Mouse (Mus musculus): ENCODE measurements around the gene Rab36.
"Not testable (repeated sequence)": the region's sequence is repeated elsewhere in the genome, so short reads cannot be mapped to it uniquely, and the experiment has no call there.

Gene Rab36

DNA sequence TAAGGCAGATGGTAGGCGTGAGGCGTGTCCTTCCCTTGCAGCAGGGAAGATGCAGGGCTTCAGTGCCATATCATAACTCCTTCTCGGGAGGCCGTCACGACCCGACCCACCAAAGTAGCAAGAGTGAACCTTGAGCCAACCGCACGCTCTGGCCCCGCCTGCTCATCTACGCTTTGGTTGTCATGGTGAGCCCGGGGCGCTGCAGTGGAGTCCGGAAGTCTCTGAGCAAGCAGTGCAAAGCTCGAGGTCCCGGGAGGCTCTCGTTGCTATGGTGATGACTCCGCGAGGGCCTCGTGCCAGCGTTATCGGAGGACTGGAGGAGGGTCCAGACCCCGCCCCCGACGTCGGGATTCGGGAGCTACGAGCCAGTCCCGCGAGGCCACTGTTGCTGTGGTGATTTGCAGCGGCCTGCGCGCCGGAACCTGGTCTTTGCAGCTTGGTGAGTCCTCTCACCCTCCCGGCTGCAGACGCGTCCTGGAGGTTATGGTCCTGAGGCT is at the start of gene Rab36:
TSS of gene Rab36 (plus strand) at position 176 of the 497 bp plus-strand sequence.
- peak; percentile 95 for DNase-seq

DNA sequence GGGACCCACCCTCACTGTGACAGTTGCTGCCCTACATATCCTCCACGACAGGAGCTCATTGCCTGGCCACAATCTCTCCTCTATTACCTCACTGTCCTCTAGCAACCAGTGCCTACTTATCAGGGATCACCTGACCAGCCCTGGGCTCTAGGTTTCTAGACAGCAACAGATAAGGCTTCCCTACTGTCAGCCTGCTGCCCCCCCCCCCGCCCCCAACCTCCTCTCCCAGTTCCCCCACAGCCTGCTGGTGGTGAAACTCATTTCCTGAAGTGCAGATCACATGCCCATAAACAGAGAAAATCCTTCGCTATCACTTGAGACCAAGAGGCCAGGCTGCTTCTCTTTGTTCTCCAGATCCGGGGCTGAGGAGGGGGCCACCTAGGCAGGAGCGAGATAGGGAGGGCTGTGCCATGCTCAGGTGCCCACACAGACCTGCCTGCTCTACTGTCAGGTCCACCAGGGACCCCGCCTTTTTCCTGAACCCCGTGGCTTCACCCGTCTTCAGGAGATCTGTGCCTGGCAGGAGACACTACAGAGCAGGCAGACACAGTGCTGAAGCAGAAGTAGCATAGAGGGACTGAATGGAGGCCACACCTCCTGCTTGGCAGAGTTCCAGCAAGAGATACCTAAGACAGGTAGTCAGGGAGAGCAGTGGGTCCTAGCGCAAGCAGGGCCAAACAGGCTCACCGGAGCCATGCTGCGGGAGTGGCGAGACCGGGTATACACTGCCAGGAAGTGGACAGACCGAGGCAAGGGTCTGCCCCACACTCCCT is 49.0 kb upstream of the Rab36 start:
- DNase-seq = no peak

GRCm38 (mm10) chr10:74989814-74990213 is 47.0 kb upstream of the Rab36 start:
- no peak for DNase-seq

GRCm38 (mm10) chr10:74990584-74991322 is 46.1 kb upstream of the Rab36 start:
- no peak for DNase-seq

- no peak for DNase-seq
Observed at GRCm38 (mm10) chr10:74994863-74995262, 42.0 kb upstream of the Rab36 start.

DNA sequence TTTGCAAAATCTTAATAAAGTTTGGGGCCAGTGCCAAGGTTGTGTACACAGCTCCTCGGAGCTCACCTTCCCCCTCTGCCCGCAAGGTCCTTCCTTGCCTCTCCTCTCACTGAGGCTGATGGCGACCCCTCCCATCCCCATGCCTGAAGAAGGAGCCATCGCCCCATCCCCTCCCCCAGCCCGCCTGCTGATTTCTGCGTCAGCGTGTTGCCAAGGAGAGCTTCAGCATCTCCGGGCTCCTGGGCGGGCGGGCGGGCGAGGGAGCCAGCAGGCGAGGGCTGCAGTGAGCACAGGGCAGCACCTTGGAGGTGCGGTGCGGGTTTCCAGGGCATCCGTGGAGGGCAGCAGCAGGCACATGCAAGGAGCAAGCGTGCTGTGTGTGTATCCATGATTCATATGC is 41.5 kb upstream of the Rab36 start:
- peak; percentile 58 for DNase-seq

DNA sequence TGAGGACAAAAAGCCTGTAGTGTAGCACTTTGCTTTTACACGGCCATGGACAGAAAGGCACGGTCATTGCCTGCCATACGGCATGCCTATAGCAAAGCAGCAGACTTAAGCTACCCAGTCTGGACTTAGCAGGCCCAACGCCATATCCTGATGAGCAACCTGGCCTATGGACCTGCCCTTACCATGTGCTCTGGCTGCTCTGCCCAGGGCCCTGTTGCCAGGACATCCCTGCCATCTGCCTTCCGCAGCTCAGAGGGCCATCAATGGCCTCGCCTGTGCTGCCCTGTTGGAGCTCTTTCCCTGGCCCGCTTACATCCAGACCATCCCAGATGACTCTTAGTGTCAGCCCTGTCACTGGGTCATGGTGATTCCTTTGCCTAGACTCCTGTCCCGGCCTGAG is 35.5 kb upstream of the Rab36 start:
- DNase-seq = no peak

- no peak for DNase-seq
Observed at GRCm38 (mm10) chr10:75004067-75004466, 32.8 kb upstream of the Rab36 start.

DNA sequence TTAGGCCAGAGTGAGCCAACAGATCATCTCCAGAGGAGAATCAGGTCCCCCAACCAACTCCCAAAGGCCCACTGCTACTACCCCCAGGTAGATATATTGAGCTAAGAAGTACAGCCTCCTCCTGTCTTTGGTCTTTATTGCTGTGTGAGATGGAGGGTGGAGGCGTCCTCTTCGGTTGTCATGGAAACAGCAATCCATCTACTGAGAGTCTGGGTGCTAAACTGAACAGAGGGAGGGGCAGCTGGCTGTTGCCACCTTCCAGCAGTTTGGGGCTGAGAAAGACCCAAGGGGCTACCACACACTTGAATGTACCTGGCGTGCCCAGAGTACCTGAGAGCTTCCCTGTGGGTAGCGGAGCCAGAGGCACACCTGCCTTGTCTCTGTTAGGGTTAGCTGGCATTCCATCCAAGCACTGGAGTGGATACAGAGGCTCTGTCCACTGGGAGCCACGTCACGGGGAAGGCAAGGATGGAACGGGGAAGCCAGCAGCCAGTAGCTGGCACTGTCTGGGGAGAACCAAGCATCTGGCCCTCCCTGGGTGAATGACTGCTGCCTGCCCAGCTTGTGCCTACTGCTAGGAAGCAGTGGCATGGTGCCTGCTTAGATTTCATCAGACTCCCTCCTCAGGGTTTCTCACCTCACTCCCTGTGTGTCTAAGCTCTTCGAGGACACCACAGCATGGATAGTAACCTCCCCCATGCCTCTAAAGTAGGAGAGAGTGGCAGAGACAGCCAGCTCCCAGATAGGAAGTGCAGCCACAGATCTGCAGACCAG is 29.8 kb upstream of the Rab36 start:
- peak; percentile 87 for DNase-seq

- no peak for DNase-seq
Observed at GRCm38 (mm10) chr10:75010704-75011103, 26.2 kb upstream of the Rab36 start.

GRCm38 (mm10) chr10:75015465-75015864 is 21.4 kb upstream of the Rab36 start:
- DNase-seq = no peak

DNA sequence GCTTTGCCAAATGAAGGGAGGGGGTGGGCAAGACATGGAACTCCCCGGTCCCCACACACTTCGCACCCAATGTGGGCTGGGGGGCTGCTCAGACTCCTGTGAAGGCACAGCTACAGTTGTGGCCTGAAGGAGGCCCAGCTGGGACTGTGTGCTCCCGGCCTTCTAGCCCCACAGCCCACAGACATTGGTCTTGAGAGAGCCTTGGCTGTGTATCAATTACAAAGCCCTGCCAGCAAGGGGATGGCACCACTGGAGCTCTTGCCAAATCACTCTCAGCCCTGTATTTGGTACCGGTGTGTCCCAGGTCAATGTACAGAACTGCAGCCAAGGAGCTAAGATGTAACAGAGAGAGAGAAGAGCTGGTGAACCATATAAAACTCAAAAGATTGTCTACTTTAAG is 20.4 kb upstream of the Rab36 start:
- no peak for DNase-seq

GRCm38 (mm10) chr10:75020271-75020670 is 16.6 kb upstream of the Rab36 start:
- no peak for DNase-seq

- DNase-seq = peak; percentile 80
Observed at GRCm38 (mm10) chr10:75021138-75021537, 15.7 kb upstream of the Rab36 start.

DNA sequence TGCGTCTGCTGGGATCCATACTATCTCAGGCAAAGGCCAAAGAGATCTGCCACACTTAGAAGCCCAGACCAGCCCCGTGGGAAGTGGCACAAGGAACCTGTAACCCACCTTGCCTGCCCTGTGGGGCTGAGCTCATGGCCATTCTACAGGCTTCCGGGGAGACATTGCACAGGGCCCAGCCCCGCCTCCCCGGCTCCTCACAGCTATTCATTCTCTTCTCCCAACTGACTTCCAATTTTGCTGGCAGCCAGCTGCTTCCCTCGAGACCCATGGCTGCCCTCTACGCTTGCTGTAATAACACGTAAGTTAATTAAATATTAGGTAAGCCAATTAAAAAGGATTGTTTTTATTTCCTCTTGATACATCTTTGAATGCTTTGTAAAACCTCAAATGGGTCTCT is 10.4 kb upstream of the Rab36 start:
- no peak for DNase-seq

DNA sequence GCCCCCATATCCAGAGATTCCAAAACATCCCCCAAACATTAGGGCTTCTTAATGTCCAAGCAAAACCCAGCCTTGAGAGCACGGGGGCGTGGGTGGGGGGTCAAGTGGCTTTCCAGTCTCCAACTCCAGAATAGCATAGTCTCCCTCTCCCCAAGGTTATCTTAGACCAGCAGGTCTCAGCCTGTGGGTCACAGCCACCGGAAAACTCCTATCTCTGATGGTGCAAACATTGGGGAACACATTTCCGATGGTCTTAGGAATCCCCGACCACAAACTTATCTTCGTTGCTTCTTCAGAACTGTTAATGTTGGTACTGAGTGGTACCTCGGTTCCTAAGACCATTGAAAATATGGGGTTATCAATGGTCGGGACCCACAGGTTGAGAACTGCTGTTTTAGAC is 8.1 kb upstream of the Rab36 start:
- DNase-seq = no peak

DNA sequence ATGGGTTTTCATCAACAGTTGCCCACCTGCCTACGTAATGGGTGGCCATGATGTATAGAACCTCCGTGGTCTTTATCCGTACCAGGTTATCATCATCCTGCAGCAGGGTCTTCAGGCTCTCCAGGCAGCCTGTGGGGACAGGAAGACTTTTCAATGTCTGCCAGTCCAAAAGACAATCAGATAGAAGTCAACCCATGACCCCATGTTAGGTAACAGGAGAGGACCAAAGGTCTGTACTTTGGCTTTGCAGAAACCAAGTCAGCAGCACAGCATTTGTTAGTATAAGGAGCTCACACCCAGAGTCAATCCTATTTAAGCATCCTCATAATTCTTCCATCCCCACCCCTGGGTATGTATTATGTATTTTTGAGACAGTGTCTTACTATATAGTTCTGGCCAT is 7.2 kb upstream of the Rab36 start:
- DNase-seq = no peak

DNA sequence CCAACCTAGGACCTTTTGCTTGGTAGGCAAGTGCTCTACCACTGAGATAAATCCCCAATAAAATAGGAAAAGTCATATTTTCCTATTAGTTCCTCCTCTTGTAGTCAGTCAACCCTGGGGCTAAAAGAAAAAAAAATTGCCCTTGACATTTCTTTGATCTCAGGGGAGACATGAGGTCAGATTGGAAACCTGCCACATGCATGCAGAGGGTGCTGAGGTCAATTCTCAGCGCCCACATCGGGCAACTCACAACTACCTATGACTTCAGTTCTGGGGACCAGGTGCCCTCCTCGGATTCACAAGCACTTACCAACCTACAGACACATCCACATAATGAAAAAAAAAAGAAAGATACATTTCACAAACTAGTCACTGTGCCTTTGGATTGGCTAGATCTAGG is 6.6 kb upstream of the Rab36 start:
- no peak for DNase-seq

DNA sequence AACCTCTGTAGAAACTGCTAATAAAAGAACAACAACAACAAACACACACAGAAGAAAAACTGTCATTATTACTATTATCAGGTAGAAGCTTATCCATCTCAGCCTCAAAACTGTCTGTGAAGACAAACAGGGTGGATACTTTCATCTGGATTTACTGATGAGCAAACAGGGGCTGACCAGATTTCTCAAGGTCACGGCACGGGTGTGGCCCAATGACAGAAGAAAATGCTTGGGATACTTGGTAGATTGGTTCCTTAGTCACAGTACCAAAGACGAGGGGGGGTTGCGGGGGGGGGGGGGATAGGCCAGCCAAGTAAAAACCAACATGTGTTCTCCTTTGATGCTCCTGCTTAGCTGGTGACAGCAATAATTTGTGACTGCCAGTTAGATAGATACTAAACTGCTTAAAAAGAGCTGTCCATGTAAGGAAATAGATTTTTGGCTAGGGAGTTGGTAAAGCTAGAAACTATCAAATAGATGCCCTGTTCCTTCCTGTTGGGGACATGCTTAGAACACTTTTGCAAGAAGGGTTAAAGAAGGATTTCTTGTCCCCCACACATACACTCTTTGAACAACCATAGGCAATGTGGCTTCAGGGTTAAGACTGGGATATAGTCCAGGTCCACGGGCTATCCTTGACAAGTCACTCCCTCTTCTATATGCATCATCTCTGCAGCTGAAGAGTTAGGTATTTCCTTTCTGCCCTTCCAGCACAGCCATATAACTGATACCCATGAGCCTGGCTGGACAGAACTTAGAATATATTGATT is 5.3 kb upstream of the Rab36 start:
- DNase-seq = no peak

GRCm38 (mm10) chr10:75032395-75032794 is 4.5 kb upstream of the Rab36 start, which contains the start of gene Rsph14:
Gene Rsph14 (minus strand): TSS chr10:75032586.
- peak; percentile 86 for DNase-seq

- DNase-seq = not testable (repeated sequence)
Observed at GRCm38 (mm10) chr10:75042060-75042459, 5.2 kb downstream of the Rab36 start.

GRCm38 (mm10) chr10:75044459-75044858 is 7.6 kb downstream of the Rab36 start:
- DNase-seq = no peak
